Mouse (Mus musculus) T-cell, adult 66 days (primary cell): Measurements from ENCODE around the gene Sprn. TPM values are rescaled to one million over a fixed set of nuclear protein-coding genes. Genes with fewer than 3 reads are reported as not detected.

ENCODE experiments used
- total RNA-seq, 2 experiments: library from RNA; stranded (reverse); gene quantifications; 3 replicates in 1 of 2; 4 replicates in 1 of 2; pipeline ENCODE4 v1.2.4; 2023

Sprn gene
- not detected for total RNA-seq

DNA sequence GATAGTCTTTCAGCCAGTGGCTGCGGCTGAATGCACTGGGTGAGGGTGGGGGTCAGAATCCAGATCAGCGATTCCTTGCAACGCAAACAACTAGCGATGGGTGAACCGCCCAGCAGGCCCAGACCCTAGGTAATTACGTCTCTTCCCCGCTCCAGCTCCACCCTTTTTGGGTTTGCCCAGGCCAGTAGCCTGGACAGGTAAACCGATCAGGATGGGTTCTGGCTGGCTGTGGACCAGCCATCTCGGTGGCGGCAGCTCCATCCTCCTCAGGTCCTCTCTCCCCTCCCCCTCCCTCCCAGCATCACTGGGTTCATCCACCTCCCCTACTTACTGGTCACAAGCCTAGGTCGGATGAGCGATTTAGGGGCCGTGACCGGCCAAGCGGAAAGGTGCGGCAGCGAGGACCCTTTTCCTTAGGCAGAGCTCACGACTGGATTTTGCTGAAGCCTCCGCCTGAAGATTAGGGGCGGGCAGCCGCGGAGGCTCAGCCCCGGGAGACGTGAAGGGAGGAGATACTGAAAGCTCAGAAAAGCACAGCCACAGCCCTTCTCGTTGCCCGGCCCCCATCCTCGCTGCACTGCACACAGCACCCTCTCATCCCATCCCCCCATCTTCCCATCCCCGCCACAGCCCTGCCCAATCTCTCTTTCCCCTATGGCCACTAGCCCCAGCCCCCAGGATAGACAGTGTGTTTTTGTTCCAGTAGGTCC is at the start of gene Sprn:
Sprn (minus strand) TSS at position 660 of the 710 bp plus-strand sequence.

DNA sequence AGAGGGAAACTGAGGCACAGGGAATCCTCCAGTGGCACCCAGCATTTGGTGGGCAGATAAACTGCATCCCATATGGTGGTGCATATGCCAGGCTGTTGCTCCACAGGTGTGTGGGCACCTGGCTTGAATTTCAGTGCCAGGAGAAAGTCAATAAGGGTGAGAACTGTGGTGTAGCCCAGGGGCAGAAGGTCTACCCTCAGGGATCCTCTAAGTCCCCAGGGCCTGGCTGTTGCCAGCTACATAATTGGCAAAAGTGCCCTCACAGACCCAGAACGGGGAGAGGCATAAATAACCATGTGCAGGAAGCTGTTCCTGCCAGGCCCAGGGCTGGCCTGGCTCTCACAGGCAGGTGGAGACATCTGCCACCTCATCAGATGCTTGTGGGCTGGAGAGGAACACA is 18.3 kb upstream of the Sprn start, which contains the start of gene Olfr523:
Olfr523 (plus strand) TSS at position 282 of the 400 bp plus-strand sequence.

DNA sequence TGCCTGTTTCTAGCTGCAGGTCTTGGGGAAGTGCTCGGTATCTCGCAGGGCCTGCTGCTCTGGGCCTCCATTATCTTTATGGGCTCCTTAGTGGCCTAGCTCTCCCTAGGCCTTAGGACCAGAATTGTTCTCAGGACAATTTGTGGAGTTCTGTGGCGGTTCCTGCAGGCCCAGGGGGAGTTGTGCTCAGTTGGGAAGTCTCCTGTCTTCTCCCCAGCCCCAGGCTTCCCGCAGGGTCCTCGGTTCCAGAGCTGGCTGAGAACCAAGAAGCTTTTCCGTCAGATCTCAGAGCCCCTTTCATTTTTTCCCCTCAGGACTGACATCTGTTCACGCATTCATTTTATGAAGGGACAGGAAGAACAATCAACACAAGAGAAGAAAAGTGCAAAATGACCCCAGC is 10.0 kb upstream of the Sprn start, which contains the start of gene Olfr522:
Olfr522 (minus strand) TSS at position 101 of the 400 bp plus-strand sequence.

DNA sequence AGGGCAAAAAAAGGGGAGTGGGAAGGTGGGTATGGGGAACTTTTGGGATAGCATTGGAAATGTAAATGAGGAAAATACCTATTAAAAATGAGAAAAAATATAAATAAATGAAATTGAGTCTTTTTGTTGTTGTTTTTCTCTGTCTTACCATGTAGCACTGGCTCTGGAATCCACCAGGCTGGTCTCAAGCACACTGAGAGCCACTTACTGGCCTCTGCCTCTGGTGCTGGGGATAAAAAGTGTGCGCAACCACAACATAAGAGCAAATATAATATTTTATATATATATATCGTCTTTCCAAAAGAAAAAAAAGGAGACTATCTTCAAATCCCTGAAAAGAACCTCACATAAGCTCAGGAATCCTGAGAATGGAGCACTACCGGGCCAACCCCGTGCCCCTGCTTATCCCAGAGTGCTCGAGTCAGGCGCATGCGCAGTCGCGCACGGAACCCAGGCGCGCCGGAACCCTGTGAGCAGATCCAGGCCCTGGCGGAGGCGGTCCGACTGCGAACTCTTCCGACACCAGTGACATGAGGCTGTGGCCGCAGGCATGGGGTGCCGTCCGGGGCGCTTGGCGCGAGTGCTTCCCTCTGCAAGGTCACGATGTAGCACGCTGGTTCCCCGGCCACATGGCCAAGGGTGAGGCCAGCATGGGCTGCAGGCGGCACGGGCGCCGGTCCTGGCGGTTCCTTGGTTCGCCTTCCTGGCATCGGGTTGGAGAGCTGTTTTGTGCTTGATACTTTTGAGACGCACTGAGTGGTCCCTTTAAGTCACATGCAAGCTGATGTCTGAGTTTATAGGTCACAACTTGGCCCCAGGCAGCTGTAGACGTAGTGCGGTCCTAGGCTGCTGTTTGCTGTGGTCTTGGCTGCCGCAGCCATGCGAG is 17.3 kb downstream of the Sprn start, which contains the start of gene Mtg1:
Mtg1 (plus strand) TSS at position 430 of the 886 bp plus-strand sequence.

DNA sequence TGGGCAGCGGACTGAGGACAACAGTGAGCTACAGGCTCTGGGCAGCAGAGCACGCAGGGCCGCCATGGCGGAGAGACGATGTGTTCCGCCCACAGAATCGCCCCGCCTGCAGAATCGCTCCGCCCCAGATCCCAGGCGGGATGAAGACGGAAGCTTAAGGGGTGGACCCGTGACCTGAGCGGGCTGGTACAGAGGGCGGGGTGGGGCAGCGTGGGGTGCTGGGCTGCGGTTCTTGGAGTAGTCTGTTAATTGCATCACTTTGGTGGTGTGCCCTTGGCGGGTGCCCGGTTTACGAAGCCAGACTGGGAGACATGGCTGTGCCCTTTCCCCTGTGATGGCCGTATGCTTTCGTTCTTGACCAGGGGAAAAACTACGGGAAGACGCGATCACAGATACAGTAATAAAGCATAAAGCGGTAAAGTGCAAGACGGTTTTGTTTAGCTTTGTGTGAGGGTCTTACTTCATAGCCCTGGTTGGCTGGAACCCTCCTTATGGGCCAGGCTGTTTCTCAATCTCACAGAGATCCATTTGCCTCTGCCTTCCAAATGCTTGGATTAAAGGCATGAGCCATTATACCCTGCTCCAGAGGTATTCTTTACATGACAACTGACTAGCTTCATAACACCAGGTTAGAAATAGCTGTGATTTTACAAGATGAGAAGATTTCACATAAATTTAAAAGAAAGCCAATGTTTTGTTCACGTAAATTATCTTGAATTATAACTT is 38.2 kb downstream of the Sprn start, which contains the start of gene Echs1:
Echs1 (minus strand) TSS at position 148 of the 726 bp plus-strand sequence.

DNA sequence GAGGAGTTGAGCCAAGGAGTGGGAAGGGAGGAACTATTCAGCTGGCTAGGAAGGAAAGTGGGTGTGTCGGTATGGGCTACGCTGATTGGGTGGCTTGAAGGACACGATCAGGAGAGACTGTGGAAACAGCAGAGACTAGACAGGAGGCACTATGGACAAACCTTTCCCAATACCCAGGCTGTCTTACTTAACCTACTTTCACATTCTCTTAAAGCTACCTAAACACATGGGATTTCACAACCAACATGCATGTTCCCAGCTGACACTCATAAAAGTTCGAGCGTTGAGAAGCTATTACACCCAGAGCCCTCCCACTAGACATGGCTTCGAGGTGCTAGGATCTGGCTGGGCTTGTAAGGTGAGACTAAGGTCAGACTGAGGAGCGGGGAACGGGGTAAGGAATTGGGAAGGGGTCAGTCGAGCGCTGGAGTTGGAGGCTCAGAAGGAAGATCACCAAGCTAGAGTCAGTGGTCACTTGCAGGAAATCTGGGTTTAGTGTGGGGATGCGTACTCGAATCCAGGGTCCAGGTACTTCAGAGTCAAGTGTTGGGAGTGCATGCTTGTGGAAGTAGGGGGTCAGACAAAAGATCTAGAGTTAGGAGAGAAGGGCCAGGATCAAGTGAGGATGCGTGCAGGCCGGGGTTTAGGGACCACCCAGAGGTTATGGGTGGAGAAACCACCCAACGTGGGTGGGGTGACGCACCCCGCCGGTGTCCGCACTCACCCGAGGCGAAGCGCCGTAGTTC is 38.9 kb downstream of the Sprn start, which contains the start of gene Paox:
Paox (plus strand) TSS at position 217 of the 746 bp plus-strand sequence.

DNA sequence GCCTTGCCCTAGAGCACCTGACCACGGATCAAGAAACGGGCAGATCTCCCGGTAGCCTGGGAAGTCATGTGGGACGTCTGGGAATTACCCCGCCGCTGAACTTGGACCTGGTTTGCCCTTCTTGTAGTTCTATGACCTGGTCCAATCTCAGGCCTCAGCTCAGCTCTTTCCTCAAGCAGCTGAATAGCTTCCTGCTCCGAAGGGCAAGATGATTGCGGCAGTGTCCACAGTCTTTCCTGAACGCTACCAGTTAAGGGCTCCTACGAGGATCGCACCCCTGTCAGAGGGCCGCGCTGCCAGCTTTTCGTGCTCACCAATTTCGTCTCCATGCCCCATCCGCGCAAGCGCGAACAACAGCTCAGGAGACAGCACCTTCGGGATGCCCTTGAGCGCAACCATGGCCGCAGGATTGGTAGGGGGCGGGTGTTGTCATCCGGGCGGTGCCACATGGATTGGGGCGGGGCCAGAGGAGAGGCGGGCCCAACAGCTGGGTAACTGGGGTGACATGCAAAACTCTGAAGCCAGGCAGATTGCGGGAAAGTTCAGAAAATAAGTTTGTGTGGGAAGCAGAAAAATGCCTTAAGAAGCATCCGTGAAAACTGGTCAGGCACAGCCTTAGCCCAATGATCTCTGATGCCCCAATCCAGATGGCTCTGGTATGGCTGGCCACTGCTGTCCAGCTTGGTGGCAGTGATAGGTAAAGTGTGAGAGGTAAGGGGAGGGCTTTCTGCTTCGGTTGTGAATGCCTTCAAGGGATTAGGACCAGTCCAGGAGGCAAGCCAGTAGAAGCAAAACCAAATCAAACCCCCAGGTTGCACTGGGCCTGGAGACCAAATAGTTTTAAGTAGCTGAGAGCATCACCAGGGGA is 52.5 kb downstream of the Sprn start, which contains the start of gene Fuom:
Fuom (minus strand) TSS at position 449 of the 868 bp plus-strand sequence.

Other genes starting within 250 kb of the Sprn start
- 1 to 10 TPM; 1.2 to 1.6 TPM for gene Utf1, start 211.1 kb downstream of the Sprn start, total RNA-seq
- not detected for gene 6430531B16Rik, start 176.1 kb downstream of the Sprn start, total RNA-seq
- 1 to 10 TPM; 5.3 to 6.2 TPM for gene Adam8, start 162.3 kb downstream of the Sprn start, total RNA-seq
- 10 to 100 TPM; 34.5 to 36.2 TPM for gene Zfp511, start 118.5 kb downstream of the Sprn start, total RNA-seq
- 10 to 100 TPM; 35.2 to 37.0 TPM for gene Tubgcp2, start 118.2 kb downstream of the Sprn start, total RNA-seq
- gene Msx3, start 105.8 kb downstream of the Sprn start, total RNA-seq = not detected
- not detected for gene Caly, start 72.3 kb downstream of the Sprn start, total RNA-seq
- not detected for gene Prap1, start 61.5 kb downstream of the Sprn start, total RNA-seq
- 10 to 100 TPM; 10.8 to 11.7 TPM for gene Fuom, start 52.4 kb downstream of the Sprn start, total RNA-seq
- 1 to 10 TPM; 5.7 to 6.3 TPM for gene Paox, start 39.1 kb downstream of the Sprn start, total RNA-seq
- 10 to 100 TPM; 33.6 to 34.2 TPM for gene Echs1, start 38.4 kb downstream of the Sprn start, total RNA-seq
- gene Mtg1, start 17.3 kb downstream of the Sprn start, total RNA-seq = 10 to 100 TPM; 17.5 to 26.8 TPM
- gene Olfr522, start 9.9 kb upstream of the Sprn start, total RNA-seq = not detected
- not detected for gene Olfr523, start 18.3 kb upstream of the Sprn start, total RNA-seq
- not detected for gene Olfr524, start 51.1 kb upstream of the Sprn start, total RNA-seq
- 1 to 10 TPM in 1 of 2 experiments, under 1 TPM in 1; 0.86 to 2.6 TPM for gene Cd163l1, start 63.4 kb upstream of the Sprn start, total RNA-seq
- 1 to 10 TPM; 3.6 to 4.5 TPM for gene 5830411N06Rik, start 92.4 kb upstream of the Sprn start, total RNA-seq
- gene Olfr525, start 166.0 kb upstream of the Sprn start, total RNA-seq = not detected
- not detected for gene Olfr527, start 179.1 kb upstream of the Sprn start, total RNA-seq
- gene Olfr60, start 206.8 kb upstream of the Sprn start, total RNA-seq = not detected
- not detected for gene Olfr530, start 221.5 kb upstream of the Sprn start, total RNA-seq
- not detected for gene Olfr531, start 248.0 kb upstream of the Sprn start, total RNA-seq